Mouse (Mus musculus) cerebellum, adult 8-10 months (tissue): ENCODE data around the gene Six3.

Experiments
- DNase-seq: peaks from one replicate; pipeline ENCODE4 v3.0.0; 2022

The Six3 gene

DNA sequence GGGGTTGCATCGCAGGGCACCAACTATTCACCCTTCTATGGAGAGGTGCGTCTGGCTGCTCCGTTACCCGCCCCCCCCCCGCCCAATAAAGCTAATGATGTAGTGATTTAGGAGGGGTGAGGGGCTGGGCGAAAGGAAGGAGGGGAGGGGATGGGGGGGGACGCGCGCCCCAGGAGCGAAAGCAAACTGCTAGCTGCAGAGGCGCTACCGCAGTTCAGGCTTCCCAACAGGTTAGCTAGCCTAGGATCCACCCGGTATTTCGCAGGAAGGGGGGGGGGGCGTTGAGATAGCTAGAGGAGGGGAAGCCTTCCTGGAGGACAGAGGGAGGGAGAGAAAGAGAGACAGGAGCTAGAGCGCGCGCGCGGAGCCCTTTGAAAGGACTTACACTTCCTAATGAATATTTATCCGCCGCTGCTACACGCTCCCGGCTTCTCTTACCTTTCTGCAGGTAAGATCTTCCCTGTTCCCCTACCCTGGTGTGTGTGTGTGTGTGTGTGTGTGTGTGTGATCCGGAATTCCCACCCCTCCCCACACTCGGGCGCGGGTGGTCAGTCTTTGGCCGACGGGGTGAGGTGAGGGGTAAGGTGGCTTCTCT is at the start of gene Six3:
Six3 (plus strand) TSS at position 343 of the 595 bp plus-strand sequence.
- DNase-seq: no peak

DNA sequence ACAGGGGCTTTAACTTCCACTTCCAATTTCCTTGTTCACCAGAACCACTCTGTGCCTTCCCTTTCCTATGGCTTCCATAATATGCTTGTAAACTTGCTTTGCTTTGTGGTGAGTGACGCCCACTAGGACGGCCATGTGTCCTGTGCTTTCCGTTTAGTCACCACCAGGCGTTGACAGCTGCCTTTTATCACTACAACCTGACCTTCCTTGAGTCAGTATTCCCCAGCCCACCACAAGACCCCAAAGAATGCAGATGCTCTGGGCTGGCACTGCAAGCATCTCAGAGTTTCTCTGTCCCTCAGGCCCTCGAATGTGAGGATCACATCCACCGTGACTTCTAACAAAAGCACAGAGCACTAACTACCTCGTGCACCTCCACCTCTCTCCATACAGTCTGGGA is 49.3 kb upstream of the Six3 start:
- DNase-seq: no peak

DNA sequence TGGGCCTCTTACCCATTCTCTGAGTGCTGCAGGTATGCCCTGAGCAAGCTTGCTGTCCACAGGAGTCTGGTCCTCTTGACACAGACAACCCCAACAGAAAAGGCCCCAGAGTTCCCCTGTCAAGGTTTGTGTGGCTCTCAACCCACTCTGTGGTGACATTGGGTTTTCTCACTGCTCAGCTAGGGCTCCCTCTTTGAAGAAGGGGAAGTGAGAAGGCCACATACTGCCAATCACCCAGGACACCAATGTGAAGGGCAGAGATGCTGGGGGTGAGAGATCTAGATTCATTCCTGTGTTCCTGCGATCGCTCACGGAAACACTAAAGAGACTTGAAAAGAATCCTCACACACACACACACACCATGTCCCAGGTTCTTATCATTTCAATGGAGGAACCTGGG is 39.4 kb upstream of the Six3 start:
- DNase-seq: no peak

DNA sequence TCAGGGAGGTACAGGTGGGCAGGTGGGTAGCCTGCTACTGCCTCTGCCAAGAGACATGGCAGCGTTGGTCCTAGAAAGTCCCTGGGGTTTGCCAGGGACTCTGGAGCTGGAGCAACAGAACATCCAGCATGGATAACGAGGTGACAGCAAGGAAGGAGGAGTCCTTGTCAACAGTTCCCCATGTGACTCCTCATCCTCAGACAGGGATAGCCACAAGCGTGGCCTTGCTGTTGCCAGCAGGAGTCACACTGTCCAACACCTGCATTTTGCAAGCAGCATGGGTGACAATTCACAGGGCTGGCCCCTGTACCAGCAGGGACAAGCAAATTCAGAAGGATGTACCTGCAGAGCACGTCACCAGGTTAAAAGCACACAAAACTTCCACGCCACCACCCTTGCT is 35.1 kb upstream of the Six3 start:
- no peak for DNase-seq

DNA sequence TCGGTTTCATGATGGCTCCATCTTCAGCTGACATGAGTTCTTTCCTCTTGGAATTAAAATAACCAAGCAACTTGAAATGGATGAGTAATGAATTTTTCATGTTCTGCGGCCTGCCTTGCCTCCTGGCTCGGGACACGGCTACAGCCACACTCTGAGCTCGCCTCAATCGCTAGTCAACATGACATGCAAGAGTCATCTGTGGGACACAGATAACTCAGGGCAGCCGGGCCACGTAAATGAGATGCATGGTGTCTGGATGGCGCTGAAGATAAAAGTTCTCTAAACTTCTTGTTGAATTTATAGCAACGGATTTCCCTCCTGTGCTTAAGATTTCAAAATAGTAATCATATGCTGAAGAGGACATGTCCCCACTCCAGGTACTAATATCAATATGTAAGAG is 34.1 kb upstream of the Six3 start:
- DNase-seq: no peak

DNA sequence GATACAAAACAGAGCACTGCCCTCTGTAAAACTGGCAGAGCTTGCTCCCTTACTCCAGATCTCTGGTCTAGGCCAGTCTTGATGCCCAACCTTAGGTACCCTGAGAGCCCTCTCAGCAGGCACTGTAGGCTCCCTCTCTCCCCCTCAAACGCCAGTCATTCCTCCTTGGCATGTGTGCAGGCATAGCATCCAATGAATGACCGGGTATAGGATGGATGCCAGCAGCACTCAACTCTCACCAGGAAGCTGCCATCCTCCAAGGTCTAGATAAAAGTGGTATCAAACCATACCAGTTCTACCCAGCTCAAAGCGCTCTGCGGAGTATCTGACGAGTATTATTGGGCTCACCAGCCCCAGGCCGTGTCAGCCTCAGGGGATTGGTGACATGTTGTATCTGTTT is 33.2 kb upstream of the Six3 start:
- no peak for DNase-seq

DNA sequence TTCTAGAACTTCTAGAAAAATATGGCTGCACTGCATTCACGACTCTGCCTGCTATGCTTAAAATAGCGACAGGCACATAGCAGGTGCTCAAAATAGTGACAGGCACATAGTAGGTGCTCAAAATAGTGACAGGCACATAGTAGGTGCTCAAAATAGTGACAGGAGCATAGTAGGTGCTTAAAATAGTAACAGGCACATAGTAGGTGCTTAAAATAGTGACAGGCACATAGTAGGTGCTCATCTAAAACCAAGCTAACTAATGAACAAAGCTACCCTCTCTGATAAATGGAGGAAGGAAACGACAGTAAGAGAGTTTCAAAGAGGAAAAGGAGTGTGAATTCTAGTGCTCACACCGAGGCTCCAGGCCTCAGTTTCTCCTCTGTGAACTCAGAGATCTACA is 29.2 kb upstream of the Six3 start:
- no peak for DNase-seq

DNA sequence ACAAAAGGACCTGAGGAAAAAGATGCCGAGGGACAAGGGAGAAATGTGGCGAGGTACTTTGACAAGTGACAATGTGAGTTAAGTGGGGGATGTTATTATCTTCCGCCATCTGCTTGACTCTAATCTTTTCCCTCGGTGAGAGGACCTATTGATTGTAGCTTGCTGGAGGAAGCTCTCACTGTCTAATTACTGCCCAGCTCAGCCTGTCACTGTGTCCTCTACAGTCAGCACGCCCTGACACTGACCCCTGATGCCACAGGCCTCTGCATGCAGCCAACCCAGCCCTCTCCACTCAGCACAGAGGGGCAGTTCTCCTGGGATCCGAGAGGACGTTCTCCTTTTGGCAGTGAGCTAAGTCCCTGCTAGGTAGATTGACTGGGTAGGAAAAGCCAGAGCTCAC is 28.8 kb upstream of the Six3 start:
- no peak for DNase-seq

DNA sequence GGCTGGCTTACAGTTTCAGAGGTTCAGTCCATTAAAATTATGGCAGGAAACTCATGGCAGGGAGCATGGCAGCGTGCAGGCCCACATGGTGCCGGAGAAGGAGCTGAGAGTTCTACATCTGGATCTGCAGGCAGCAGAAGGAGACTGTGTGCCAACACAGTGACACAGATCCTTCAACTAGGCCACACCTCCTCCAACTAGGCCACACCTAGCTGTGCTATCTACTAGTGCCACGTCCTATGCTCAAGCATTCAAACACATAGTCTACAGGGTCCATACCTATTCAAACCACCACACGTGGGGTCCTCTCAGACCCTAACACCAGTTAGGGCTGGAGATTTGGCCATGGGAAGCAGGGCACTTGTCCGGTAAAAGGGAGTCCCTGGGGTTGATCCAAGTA is 27.6 kb upstream of the Six3 start:
- DNase-seq: no peak

DNA sequence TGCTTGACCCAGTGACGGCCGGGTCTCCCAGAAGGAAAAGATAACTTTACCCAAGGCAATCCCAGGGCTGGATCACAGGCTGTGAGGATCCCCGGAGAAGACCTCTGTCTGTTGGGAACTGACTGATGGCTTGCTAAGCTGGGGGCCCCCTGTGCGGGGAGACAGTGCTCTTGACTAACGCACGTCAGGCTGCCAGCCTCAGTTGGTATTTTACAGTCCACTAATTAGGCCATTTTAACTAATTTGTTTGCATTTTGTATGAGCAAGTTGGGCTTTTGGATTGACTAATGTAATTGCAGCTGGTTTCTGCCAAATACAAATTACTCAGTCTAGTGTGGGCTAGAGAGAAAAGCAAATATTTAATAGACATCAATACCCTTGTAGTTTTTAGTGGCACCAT is 21.4 kb upstream of the Six3 start:
- DNase-seq: no peak

DNA sequence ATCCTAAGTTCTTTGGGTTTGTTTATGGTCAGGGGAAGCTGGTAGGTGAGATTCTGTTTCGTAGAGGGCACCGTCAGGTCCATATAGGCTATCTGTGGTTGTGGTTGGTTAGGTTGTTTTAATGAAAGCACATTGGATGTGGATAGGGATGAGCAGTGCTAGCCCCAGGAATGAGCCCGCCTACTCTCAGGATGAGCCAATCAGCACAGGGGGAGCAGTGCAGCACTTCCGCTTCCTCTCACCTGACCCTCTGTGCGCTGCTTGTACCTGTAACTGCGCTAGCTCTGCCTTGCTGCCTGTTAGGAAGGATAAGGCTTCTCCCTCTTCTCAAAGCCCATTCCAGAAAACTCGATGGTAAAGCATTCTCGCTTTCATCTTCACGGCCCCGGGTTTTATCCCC is 17.6 kb upstream of the Six3 start:
- no peak for DNase-seq

DNA sequence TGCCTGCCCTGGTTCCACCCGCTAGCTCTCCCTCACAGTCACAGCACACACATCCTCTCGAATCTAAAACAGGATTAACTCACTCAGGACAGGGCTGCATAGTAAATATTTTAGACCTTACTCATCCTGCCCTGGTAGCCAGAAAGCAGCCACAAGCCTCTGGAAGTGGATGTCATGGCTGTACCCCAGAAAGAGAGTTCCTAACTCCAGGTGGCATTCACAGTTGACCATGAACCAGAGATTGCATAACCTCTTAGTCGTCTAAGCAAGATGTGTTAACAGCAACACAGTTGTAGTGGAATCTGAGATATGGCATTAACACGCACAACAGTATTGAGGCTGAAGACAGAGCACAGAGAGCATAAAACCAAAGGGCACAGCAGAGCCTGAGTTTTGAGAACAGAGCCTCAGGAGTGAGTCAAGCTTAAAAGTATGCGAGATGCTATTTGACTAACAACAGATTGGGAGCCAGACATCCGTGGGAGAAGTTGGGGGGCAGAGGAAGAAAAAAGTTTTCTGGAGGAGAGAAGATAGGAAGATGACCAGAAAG is 17.0 kb upstream of the Six3 start:
- no peak for DNase-seq

DNA sequence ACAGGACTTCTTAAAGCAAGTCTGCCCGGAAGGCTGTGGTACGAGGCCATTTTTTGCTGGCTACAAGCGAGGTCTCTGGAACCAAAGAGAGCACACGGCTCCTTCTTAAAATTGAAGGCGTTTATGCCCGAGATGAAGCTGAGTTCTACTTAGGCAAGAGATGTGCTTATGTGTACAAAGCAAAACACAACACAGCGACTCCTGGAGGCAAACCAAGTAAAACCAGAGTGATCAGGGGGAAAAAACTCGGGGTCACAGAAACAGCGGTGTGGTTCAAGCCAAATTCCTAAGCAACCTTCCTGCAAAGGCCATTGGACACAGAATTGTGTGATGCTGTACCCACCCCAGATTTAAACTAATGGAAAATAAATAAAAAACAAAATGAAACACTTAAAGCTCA is 13.9 kb upstream of the Six3 start:
- DNase-seq: no peak

DNA sequence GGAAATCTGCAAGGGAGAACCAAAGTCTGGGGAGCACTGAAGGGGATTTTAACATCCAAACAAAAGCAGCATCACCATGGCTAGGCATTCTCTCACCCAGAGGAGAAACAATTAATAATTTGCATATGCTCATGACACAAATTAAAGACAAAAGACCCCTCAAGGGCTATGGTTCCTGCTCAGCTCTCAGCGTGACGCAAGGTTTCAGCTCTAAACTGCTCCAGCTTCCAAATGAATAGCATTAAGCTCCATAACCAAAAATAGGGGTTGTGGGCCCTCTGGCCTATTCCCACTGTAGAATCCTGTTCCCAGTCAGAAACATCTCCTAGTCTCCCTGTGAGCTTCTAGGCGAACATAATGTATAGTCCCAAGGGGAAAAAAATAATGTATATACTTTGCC is 6.9 kb upstream of the Six3 start:
- DNase-seq: no peak

DNA sequence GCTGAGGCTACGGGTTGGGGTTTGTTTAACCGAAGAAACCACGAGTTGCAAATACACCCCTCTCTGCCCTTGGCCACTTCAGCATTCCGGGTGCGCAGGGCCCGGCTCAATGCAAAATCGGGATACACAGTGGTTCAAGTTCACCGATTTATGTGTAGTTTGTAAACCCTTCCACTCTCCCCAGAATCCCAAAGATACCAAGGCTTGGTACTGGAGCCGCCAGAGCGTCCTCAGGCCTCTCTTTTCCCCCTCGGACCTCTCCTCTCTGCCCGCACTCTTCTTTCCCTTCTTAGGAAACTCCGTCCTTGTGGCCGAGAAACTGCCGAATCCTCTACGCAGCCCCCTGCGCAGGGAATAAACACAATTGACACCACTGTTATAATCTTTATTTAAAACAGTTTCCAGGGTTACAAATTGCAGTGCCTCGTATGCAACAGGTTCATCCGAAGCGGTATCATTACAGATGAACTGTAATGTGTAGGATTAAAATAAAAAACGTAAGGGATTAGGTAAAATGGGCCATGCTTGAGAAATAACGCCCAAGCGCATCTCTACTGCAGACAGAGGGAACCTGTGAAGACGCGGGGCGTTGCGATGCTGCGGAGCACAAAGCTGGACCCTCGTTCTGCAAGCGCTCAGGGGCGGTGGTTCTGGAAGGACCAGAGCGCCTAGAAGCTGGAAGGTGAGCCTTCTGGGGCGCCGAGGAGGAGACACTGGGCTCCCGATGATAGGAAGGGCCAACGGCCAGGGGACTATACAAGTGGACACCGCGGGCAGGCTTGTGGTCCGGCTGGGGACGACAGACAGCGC is 5.6 kb upstream of the Six3 start:
- DNase-seq: no peak

DNA sequence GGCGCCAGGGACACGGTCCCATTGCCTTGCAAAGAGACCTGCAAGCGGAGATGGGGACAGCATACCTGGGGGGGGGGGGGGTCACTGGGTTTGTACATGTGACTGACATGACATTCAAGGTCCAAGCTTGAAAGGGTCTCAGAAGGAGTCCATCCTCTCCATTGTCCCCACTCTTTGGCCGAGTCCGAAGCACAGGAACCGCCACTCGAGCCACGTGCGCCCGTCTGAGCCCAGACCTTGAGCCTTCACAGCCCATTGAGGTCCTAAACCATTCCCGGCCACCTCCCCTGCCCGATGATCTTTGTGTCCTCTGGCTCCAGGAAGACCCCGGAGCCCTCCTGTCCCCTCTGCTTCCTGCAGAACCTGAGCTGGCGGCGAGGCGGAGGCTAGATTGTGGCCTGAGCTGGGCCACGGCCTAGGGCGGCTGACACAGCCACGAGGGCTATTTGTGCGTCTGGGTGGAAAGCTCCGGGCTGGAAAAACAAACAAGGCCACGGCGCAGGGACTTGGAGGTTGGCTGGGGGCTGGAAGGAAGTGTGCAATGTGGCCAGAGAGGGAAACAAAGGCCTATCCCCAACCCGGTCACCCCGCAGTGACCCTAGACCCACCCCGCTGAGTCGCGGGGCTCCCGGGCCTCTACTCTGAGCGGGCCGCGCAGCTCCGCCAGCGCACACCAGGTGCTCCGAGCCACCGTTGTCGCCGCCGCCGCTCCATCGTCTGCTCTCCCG is 4.9 kb upstream of the Six3 start:
- no peak for DNase-seq

DNA sequence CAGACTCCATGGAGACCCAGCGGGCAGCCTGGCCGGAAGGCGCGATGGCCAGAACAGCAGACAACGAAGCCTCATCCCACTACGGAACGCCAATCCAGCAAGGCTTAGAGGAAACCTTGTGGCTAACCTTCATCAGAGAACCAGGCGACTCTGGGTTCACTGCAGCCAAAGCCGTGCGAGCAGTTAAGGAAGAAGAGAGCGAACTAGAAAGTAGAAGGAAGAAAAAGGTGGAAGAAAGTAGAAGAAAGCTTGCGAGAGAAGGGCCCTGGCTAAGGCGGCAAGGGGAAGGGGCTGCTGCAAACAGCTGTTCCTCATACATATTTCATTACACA is 4.3 kb upstream of the Six3 start:
- DNase-seq: no peak

DNA sequence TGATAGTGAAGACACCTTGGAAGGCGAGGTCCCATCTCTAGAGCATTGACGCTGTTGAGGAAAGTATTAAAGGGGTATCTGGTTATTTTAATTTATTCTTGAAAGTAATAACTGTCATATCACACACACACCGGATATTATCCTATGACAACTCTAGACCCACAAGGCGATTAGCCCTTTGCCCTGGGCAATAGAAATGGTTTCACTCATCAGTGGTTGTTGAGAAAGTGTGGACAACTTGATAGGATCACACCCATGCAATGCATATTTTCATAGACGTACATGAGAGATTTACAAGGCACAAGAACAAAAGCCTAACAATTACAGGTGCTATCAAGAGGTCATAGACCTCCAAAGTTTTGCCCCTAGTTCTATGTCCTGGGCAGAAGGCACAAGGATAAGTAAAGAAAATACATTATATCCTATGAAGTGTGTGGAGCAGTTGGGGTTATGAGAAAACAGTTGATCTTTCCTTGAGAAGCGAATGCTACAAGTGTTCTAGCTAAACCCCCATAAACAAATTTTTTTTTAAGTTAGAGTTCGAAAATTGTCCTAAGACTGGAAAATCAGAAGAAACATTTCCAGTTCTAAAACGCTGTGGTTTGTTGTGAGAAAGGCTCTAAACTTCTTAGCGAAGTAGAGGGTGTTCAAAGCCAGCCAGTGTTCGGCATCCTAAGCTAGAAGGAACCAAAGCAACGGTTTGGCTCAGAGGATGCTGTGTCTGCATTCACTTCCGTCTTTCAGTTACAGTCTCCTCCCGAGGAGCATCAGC is 3.6 kb upstream of the Six3 start:
- no peak for DNase-seq

DNA sequence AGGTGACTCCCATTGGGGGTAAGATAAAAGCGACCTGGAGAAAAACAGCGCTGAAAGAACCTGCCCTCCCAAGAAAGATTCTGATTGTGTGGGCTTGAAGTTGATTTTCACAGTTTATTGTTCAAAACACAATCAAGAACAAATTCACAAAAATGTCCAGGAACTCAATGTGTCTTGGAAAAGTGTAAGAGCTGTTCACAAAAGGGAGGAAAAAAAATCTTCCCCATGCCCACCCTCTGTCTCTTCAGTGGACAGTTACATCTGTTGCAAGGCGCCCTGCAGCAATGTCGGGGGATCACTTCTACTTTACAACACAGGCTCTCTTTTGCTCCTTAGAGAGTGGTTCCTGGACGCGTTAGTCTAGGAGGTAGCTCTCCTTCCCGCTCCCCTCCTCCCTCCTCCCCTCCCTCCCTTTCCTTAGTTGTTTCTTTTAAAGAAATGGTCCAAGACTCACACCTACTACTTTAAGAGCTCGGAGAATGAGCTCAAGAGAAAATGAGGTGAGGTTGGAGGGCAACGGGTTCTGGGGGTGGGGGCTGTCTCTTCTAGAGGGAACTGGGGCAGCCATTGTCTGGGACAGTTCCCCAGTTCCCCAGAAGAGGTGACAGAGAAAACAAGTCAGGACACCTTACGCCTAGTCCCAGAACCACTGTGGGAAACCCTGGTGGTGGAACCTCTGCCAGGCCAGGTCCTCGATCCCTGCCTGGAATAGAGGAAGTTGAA is 2.9 kb upstream of the Six3 start:
- DNase-seq: no peak

DNA sequence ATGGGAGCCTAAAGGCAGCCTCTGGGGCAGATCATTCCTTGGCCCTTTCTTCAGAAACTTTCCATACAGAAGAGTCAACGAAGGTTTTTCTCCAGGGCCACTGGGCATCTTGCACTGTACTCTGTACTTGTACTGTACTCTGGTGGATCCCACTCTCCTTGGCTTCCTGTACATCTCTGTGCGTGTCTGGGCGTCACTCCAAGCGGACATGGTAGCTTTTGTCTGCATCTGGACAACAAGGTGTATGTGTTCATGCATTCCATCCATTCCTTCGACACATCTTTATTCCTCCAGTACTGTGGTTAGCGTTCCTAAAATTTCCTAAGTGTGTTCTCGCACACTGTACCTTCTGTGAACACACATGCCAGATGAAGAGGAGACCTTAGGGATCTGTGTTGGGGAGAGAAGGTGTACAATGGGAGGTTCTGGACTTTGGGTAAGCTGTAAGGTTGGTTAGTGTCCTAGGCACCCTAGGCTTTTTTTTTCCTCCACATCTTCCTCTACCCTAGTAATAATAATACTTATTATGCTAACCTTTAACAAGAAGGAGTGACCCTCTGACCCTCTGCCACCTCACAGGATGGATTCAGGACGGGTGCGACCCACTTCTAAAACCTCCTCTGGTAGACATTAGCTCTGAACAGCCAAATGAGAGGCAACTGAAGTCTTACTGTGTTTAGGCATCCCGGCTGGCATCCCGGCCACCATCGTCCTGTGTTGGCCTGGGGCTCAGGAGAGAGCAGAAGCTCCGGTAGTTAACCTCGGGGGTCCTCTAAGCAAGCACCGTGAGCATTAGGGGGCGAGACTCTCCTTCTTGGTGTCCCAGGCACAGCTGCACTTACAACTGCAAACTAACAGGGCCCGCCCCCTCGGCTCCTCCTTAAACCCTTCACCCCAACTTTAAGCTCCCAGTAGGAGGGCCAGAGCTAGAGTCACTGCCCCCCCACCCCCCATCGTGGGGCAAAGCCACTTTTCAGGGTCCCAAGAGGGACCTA is 1.6 kb upstream of the Six3 start:
- no peak for DNase-seq

DNA sequence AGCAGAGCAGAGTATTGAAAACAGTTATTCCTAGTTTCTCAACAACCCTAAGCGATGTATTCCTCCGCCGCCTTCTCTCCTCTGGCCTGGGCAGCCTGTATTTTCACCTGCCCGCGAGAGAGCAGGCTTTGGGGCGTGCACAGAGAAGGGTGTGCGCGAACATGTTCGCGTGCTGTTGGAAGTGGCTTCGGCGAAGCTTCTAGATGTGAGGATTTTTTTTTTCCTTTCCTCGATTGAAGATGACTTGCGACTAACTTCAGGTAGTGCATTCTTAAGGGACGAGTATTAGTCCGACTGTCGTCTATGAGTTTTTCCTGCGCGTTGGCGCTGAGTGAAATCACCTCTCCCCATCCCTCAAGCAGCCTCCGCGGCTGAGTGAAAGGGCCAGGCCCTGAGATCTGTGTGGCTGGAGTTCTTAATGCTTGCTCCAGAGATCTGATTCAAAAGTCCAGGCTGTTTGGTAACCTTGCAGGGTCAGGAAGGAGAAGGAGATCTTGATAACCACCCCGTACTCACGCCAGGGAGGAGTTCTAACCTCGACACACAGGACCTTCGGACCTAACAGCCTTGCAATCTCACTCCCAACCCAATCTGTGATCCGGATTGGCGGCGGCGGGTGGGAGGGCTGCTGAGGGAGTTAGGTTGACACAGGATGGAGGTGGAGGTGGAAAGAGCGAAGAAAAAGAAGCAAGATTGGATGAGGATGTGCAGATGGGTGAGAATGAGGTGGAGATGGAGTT is 712 bp upstream of the Six3 start:
- no peak for DNase-seq
